Mouse (Mus musculus) ovary, postnatal 14 days (tissue): ENCODE measurements around the gene Zpr1.

Source experiments
- DNase-seq: peaks from one replicate; pipeline ENCODE4 v3.0.0; 2022; ENCODE audit warnings: low spot score

Zpr1 gene

DNA sequence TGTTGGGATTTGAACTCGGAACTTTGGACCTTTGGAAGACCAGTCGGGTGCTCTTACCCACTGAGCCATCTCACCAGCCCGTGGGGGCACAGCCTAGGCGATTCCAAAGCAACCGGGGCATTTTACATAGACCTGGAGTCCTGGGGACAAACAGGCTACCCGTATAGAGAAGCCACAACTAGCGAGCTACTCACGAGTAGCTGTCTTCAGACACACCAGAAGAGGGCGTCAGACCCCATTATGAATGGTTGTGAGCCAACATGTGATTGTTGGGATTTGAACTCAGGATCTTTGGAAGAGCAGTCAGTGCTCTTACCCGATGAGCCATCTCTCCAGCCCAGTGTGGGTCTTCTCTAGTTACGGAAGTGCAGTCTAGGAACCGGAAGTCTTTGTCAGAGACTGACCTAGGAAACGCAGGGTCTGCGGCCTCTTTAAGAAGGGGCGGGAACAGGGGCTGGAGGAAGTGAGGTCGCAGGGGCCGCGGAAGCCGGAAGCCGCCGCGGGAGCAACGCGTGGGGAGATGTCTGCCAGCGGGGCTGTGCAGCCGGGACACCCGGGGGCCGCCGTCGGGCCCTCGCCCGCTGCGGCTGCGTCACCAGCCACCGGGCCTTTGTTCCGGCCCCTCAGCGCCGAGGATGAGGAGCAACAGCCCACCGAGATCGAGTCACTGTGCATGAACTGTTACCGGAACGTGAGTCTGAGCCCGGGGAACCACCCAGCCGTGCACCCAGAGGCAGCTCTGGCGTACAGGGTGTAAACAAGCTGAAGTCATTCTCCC, at the start of gene Zpr1:
TSS of gene Zpr1 (plus strand) at position 388 of the 778 bp plus-strand sequence.
- DNase-seq, result peak; percentile 77

DNA sequence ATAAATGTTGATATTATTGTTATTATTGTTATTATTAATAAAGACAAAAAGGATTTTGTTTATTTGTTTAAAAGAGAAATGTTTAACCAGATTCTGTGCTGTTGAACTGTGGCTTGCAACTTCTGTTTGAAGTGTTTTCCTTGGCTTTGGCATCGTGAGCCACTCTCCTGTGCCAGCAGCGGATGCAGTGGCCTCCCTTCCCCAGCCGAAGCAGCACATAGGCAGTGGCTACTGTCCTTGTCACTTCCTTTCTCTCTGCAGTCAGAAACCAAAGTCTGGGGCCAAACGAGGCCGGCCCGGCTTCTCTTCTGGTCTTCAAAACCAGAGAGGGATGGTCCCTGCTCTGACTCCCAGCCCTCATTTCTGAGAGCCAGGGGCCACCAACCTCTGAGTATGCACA, 49.8 kb upstream of the Zpr1 start:
- DNase-seq, result no peak

DNA sequence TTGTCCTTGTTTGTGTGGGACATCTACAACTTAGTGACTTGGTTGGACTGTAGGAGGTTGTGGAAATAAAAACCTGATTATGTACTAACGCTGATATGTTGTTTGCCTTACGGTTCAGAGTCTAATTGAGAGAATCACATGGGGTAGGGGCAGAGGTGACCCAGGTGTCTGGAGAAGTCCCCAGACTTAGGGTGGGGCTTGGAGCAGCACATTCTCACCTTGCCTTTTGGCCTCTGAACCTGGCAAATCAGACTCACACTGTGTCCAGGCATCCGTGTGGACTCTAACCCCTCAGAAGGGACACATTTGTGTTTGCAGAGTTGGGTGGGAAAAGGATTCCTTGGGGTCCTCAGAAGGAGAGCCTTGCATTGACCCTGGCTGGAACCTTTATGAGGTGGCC, 48.8 kb upstream of the Zpr1 start:
- DNase-seq, result no peak

DNA sequence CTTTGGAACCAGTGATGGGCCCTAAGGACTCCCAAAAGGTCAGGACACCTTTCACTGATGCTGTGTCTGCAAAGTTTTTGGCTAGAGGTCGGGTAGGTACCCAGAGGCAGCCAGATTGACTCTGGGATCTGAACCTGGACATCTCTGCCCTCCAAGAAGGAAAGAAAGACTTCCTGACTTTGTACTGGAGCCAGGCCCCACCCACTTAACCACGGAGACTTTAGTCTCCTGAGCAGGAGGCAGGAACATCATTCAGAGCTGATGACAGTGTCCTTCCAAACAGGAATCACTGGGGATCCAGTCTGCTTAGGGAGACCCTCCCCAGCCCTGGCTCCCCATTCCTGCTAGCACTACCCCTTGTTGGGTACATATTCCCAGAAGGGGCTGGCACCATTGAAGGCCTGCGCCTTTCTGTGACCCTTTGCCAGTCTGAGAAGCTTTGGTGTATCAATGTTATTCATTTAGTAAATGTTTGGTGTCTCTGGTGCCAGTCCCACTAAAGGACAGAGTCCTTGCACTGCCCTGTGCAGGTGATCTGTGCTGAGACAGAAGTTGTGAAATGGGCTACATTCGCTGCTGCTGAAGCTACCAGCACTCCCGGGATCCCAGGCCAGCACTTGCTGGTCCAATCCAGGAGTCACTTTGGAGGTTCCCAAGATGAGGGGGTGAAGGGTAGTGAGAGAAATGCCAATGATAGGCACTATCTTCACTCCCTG, 47.8 kb upstream of the Zpr1 start:
- no peak for DNase-seq

DNA sequence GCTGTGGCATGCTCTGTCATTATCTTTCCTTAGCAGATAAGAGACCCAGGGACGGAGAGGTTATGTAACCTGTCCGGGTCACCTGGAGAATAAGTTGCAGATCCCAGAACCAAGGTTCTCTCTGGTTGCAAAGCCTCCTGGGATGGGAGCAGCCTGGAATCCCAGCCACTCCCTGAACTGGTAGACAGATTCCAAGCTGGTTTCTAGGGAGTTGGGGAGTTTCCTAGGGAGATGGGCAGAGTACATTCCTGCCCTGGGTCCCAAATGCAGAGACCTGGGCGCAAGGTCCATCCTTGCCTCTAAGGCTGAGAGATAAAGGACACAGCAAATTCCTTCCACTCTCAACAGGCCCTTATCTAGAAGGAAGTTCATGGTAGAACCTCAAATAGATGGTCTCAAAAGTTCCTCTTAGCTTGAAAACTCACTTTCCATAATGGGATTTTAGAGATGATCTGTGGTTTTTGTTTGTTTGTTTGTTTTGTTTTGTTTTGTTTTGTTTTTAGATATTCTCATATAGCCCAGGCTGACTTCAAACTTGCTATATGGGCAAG, 45.7 kb upstream of the Zpr1 start:
- DNase-seq, result no peak

DNA sequence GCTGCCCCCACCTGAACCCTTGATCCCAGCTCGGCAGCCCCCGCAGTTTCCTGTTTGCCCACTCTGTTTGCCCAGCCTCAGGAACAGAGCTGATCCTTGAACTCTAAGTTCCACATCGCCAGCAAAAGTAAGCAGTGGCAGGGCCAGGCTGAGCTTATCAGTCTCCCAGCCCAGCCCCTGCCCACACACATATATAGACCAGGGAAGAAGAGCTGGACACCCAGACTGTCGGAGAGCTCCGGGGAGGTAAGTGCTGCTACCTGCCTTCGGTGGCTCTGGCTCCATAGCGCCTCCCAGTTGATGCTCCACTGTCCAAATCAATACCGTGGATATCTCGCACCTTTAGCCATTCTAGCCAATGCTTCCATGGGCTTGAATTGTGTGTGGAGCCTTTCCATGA, 44.4 kb upstream of the Zpr1 start, which contains the start of gene Apoa1:
TSS of gene Apoa1 (plus strand) at position 90 of the 400 bp plus-strand sequence.
- no peak for DNase-seq

GRCm38 (mm10) chr9:46229573-46230449, 43.1 kb upstream of the Zpr1 start:
- peak; percentile 85 for DNase-seq

- no peak for DNase-seq
These were observed 42.4 kb upstream of the Zpr1 start for GRCm38 (mm10) chr9:46230450-46230975.

GRCm38 (mm10) chr9:46235196-46235595, 37.7 kb upstream of the Zpr1 start:
- DNase-seq, result no peak

DNA sequence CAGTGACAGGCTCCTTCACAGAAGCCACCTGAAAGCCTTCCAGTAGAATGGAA, 37.4 kb upstream of the Zpr1 start, which contains the start of gene Apoc3:
TSS of gene Apoc3 (minus strand) at position 41 of the 53 bp plus-strand sequence.
- DNase-seq, result no peak

DNA sequence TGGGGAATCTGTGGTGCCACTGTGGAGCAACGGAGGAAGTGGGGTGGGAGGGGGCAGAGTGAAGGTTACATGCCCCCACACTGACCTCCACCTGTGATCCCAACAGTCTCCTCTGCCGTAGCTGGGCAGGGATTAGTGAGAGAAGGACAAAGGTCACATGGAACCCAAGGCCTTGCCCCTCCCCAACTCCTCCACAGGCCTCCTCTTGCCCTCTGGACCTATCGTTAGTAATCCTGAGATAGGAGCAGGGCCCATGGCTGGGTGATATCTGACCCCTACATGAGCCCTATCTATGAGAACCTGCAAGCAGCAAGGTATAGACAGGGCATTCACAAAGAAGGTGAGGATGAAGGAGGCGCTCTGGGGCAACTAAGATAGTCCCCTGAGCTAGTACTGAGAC, 37.2 kb upstream of the Zpr1 start:
- no peak for DNase-seq

GRCm38 (mm10) chr9:46238850-46239249, 34.0 kb upstream of the Zpr1 start:
- DNase-seq, result no peak

DNA sequence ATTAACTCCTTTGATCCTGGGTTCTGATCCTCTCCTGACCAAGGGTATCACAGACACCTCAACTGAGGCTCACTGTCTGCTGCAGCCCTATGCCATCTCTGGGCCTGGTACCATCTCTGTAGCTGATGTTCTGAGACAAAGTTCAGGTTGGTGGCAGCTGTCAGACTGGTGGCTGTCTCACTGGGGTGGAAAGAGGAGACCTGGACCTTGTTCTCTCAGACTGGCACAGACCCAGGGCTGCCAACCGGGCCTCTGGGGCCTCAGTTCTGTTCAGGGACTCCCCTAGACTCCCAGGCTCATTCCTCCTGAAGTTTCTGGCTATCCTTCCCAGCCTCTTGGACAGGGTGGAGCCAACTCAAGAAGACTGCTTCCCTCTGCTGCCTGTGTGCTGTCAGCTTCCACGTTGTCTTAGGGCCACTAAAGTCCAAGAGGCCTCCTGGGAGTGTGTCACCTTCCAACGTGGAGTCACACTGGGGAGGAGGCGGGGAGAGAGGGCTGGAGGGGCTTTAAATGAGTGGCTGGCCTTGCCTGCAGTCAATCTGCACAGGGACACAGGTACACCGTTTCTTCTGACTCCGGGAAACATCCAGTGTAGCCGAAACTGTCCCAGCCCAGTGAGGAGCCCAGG, 32.2 kb upstream of the Zpr1 start, which contains the start of gene Apoa4:
TSS of gene Apoa4 (plus strand) at position 171 of the 628 bp plus-strand sequence.
- DNase-seq, result no peak

DNA sequence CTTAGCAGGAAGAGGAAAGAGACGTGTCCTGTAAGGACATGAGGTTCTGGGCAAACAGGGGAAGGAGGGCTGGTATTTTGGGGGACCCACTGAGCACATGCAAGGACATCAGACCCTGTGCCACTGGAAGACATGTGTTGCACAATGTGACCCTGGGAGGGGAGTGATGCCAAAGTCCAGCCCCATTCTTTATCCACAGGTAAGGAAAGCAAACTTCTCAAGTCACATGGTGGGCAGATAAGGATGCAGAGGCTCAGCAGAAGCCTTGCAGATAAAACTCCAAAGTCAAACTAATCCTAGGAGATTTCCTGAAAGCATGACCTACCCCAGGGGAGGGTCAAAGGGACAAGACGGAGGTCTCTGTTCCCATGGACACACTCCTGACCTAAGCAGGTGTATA, 31.0 kb upstream of the Zpr1 start:
- no peak for DNase-seq

DNA sequence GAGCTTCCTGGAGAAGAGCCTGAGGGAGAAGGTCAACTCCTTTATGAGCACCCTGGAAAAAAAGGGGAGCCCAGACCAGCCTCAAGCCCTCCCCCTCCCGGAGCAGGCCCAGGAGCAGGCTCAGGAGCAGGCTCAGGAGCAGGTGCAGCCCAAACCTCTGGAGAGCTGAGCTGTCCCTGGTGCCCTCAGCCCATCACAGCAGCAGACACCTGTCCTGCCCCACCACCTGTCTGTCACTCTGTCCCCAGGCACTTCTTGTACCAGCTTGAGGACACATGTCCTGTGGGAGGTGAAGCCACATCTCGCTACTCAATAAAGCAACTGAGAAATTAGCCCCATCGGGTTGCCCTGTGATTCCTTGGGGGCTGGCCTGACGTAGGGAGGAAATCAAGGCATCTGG, 29.7 kb upstream of the Zpr1 start:
- no peak for DNase-seq

- DNase-seq, result no peak
These were observed 29.3 kb upstream of the Zpr1 start for GRCm38 (mm10) chr9:46243584-46243983.

DNA sequence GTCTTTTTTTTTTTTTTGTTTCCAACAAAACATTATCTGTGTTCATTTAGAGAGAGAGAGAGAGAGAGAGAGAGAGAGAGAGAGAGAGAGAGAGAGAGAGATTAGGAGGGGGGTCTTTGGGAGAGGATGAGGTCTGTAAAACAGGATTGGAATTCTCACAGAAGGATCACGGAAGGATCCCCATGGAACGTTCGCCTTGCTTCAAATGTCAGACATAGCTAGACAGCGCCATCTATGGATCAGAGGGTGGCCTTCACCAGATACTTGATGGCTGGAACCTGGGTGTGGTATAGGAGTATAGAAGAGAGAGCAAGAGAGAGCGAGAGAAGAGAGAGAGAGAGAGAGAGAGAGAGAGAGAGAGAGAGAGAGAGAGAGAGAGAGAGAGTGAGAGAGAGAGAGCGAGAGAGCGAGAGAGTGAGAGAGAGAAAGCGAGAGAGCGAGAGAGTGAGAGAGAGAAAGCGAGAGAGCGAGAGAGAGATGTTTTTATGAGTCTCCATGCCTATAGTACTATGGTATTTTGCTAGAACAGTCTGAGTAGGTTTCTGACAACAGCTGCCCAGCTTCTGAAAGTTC, 26.0 kb upstream of the Zpr1 start:
- peak; percentile 56 for DNase-seq

- DNase-seq, result no peak
These were observed 16.7 kb upstream of the Zpr1 start for GRCm38 (mm10) chr9:46256177-46256576.

GRCm38 (mm10) chr9:46256658-46257385, 16.0 kb upstream of the Zpr1 start:
- no peak for DNase-seq

DNA sequence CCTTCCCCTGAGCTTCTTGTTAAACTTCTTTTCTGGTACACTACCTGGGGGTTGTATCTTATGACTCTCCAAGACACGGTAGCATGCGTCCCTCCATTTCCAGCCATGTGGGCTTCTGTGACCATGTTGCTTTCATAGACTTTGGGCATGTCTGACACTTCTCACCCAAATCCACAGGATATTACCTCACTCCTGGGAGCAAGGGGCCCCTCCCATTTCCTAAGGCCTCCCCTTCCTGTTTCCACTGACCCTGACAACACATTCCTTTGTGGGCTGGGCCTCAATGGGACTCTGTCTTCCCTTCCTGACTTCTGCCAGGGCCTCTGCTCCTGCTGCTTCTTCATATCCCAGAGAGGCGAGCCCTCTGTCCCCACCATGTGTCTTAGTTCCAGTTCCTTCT, 15.3 kb upstream of the Zpr1 start:
- DNase-seq, result no peak

DNA sequence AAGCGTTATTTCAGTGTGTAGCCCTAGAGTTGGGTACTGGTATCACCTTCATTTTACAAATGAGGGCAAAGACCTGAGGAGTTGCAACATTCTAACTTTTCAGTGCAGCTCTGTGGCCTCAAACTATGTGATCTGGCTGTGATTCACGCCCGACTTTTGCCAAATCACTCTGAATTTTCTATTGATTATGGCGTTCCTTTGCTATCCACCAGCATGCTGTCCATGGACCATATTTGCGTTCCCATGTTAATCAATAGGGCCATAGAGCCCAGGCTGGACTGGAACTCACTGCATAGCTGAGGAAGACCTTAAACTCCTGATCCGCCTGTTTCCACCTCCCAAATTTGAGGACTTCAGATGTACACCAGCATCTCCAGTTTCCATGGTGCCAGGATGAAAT, 13.8 kb upstream of the Zpr1 start:
- no peak for DNase-seq
